Mouse (Mus musculus) lung, embryonic 15.5 days (tissue): ENCODE measurements around the gene Mt3. TPM values are rescaled to one million over a fixed set of nuclear protein-coding genes. Genes with fewer than 3 reads are reported as not detected.
A peak's percentile ranks its signal among the peaks of the same experiment; 100 is the strongest.

Source experiments
- ATAC-seq: fragments of 200-750 bp; cut with Nextera tagmentation; 2 replicates; pipeline ENCODE4 v1.8.0; 2017; ENCODE audit warnings: moderate number of reproducible peaks, borderline replicate concordance; ENCODE audit not compliant: low FRiP score, low TSS enrichment; ENCODE audit errors: extremely low read depth
- H3K27ac ChIP-seq: fragments of 300-500 bp; sonication (generic); 2 replicates; pipeline ENCODE4 v1.5.1; 2015; ENCODE audit warnings: moderate library complexity, mild to moderate bottlenecking, inconsistent platforms
- H3K27me3 ChIP-seq: fragments of 300-500 bp; sonication (generic); 2 replicates; pipeline ENCODE4 v1.6.1; 2015; ENCODE audit warnings: inconsistent platforms
- H3K36me3 ChIP-seq: fragments of 300-500 bp; sonication (generic); 2 replicates; pipeline ENCODE4 v1.6.1; 2015; ENCODE audit warnings: inconsistent platforms
- H3K4me1 ChIP-seq: fragments of 300-500 bp; sonication (generic); 2 replicates; pipeline ENCODE4 v1.6.1; 2015; ENCODE audit warnings: inconsistent platforms
- H3K4me2 ChIP-seq: fragments of 300-500 bp; sonication (generic); 2 replicates; pipeline ENCODE4 v1.6.1; 2015; ENCODE audit warnings: inconsistent platforms, mild to moderate bottlenecking, moderate library complexity
- H3K4me3 ChIP-seq: fragments of 300-500 bp; sonication (generic); 2 replicates; pipeline ENCODE4 v1.5.1; 2015; ENCODE audit warnings: mild to moderate bottlenecking, inconsistent platforms
- H3K9ac ChIP-seq: fragments of 300-500 bp; sonication (generic); 2 replicates; pipeline ENCODE4 v1.6.1; 2015; ENCODE audit warnings: inconsistent platforms
- H3K9me3 ChIP-seq: fragments of 300-500 bp; sonication (generic); 2 replicates; pipeline ENCODE4 v1.6.1; 2016; ENCODE audit warnings: inconsistent platforms
- WGBS: fragments of 180-500 bp; shearing (Covaris S2); methylation state at CpG from one replicate; pipeline ENCODE4 v1.1.7; 2015; 5-methylcytosine and 5-hydroxymethylcytosine counted together
- polyA plus RNA-seq: library from polyadenylated mRNA; unstranded; fragments of >200 nt; fragmentation: Nextera tagmentation; extraction: Ambion mirVana; gene quantifications from 2 replicates; pipeline ENCODE4 v1.2.1, GENCODE M21; 2015

Gene Mt3
- polyA plus RNA-seq, 1 experiment from 2014 or later = 5.5 TPM

DNA sequence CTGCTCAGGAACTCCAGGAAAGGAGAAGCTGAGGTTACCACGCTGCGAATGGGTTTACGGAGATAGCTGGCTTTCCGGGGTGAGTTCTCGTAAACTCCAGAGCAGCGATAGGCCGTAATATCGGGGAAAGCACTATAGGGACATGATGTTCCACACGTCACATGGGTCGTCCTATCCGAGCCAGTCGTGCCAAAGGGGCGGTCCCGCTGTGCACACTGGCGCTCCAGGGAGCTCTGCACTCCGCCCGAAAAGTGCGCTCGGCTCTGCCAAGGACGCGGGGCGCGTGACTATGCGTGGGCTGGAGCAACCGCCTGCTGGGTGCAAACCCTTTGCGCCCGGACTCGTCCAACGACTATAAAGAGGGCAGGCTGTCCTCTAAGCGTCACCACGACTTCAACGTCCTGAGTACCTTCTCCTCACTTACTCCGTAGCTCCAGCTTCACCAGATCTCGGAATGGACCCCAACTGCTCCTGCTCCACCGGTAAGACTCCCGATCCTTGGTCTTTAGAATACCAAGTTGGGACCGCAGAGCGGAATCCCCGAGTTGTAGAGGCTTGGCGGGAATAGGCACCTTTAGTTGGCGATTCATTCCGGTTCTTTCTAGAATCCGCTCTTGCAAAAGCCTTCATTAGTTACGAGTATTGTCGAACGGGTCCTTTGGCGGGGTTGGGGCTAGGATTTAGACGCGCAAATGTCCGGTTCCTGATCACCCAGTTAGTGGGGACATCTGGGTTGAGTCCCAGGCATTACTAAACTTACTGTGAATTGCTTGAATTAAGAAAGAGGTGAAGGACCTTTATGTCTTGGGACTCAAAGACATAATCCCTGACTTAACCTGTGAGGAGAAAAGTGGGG is 26.7 kb downstream of the Mt3 start, which contains the start of gene Mt1:
TSS of gene Mt1 (plus strand) at position 226 of the 856 bp plus-strand sequence.
- no peaks in the 10 kb centered on the region for H3K36me3 ChIP-seq
- WGBS = under 1% methylated on average over 50 of the region's 50 CpGs
- peak; percentile 91 for ATAC-seq
- peak within 1 kb of the TSS; percentile 81 for H3K4me2 ChIP-seq
- peak within 1 kb of the TSS; percentile 48 for H3K4me3 ChIP-seq
- no peaks in the 10 kb centered on the region for H3K9me3 ChIP-seq
- H3K9ac ChIP-seq = peak within 1 kb of the TSS; percentile 44
- H3K27me3 ChIP-seq = peaks cover 92% of the 10 kb centered on the region
- peaks cover 24% of the 10 kb centered on the region for H3K4me1 ChIP-seq
- peak within 1 kb of the TSS; percentile 14; the same call in 1 of the 2 replicates for H3K27ac ChIP-seq

GRCm38 (mm10) chr8:94179713-94180560 is 27.5 kb downstream of the Mt3 start:
- ATAC-seq = no peak
- Histone ChIP-seq H3K4me1 (peaks cover 30% of the 10 kb centered on the region), H3K4me2 (peak overlapping the region; percentile 81), H3K27ac (no peak overlapping the region), H3K9ac (peak overlapping the region; percentile 44), H3K36me3 (no peaks in the 10 kb centered on the region), H3K4me3 (peak overlapping the region; percentile 48), H3K9me3 (no peaks in the 10 kb centered on the region), H3K27me3 (peaks cover 91% of the 10 kb centered on the region)
- 6% methylated on average over 25 of the region's 25 CpGs for WGBS

DNA sequence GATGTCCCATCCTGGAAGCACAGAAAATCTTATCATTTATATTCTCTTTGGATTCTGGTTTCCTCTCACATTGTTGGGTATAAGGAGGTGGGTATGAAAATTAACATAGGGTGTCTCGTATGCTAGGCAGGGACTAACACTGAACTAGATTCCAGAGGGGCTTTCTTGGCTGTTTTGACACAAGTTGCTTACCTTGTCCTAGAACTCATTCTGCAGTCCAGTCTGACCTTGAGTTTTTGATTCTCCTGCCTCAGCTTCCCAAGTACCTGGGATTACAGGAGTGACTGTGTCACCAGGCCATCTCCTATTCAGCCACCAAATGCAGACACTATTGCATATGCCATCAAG is 28.1 kb downstream of the Mt3 start:
- no peak for ATAC-seq
- Histone ChIP-seq H3K4me2 (peak overlapping the region; percentile 81; the same call in 1 of the 2 replicates), H3K9me3 (no peaks in the 10 kb centered on the region), H3K4me1 (peaks cover 30% of the 10 kb centered on the region), H3K9ac (no peak overlapping the region), H3K36me3 (no peaks in the 10 kb centered on the region), H3K27me3 (peaks cover 88% of the 10 kb centered on the region), H3K4me3 (no peak overlapping the region), H3K27ac (no peak overlapping the region)
- 75% methylated on average over 1 of the region's 1 CpGs for WGBS

GRCm38 (mm10) chr8:94182055-94182929 is 29.9 kb downstream of the Mt3 start:
- no peaks in the 10 kb centered on the region for H3K36me3 ChIP-seq
- peaks cover 41% of the 10 kb centered on the region for H3K4me1 ChIP-seq
- 57% methylated on average over 13 of the region's 13 CpGs for WGBS
- H3K9me3 ChIP-seq = no peaks in the 10 kb centered on the region
- H3K27ac ChIP-seq = peak overlapping the region; percentile 56; the same call in 1 of the 2 replicates
- no peak for ATAC-seq
- H3K9ac ChIP-seq = no peak overlapping the region
- H3K4me2 ChIP-seq = peak overlapping the region; percentile 57
- peaks cover 88% of the 10 kb centered on the region for H3K27me3 ChIP-seq
- peak overlapping the region; percentile 23 for H3K4me3 ChIP-seq

DNA sequence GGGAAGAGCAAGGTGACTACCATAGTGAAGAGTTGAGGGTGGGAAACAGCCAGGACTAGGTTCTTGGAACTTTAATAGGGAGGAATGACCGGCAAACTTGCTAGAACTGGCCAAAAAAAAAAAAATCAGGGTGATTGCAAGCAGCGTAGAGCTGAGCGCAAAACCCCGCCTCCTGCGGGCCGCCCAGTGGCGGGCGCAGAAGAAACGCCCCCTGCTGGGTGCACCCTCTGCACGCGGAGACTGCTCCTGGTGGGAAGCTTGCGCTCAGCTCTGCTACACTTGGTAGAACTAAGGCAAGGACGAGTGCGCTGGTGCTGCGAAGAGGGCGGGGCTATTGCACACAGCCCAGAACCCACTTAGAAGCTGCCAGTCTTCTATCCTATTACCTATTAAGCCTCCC is 30.7 kb downstream of the Mt3 start:
- under 1% methylated on average over 16 of the region's 16 CpGs for WGBS
- Histone ChIP-seq H3K9ac (no peak overlapping the region), H3K4me1 (peaks cover 45% of the 10 kb centered on the region), H3K27ac (peak overlapping the region; percentile 56), H3K36me3 (no peaks in the 10 kb centered on the region), H3K27me3 (peaks cover 88% of the 10 kb centered on the region), H3K4me3 (peak overlapping the region; percentile 23), H3K4me2 (peak overlapping the region; percentile 57), H3K9me3 (no peaks in the 10 kb centered on the region)
- peak; percentile 78 for ATAC-seq

DNA sequence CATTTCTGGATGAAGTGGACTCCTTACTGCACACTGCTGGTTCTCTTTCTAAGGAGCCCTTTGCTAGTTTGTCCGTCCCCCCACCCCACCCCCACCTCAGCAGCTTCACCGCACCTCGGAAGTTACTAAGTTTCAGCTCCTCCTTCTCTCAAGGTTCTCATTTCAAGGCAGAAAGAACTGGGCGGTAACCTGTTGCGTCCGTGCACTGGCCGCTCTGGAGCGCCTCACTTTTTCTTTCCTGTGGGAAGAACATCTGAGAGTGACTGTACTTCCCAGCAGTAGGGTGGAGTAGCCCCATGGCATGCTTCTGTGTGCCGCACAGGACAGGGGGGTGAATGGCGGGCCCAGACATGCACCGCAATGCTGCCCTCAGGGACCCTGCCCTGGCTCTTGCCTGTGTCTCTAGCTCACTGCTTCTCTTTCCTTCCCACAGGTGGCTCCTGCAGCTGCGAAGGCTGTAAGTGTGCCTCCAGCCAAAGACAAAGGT is 32.0 kb downstream of the Mt3 start:
- H3K4me3 ChIP-seq = no peak overlapping the region
- 24% methylated on average over 12 of the region's 12 CpGs for WGBS
- ATAC-seq = no peak
- no peaks in the 10 kb centered on the region for H3K36me3 ChIP-seq
- peak overlapping the region; percentile 56 for H3K27ac ChIP-seq
- peaks cover 44% of the 10 kb centered on the region for H3K4me1 ChIP-seq
- H3K4me2 ChIP-seq = 0 out of 2 replicates have a peak overlapping the region, but pooled peaks have one; percentile 15
- H3K9ac ChIP-seq = no peak overlapping the region
- no peaks in the 10 kb centered on the region for H3K9me3 ChIP-seq
- H3K27me3 ChIP-seq = peaks cover 78% of the 10 kb centered on the region

- peaks cover 64% of the 10 kb centered on the region for H3K27me3 ChIP-seq
- H3K27ac ChIP-seq = no peak overlapping the region
- WGBS = 61% methylated on average over 6 of the region's 6 CpGs
- H3K4me1 ChIP-seq = peaks cover 39% of the 10 kb centered on the region
- H3K4me2 ChIP-seq = no peak overlapping the region
- no peak overlapping the region for H3K4me3 ChIP-seq
- no peak for ATAC-seq
- H3K9ac ChIP-seq = no peak overlapping the region
- no peaks in the 10 kb centered on the region for H3K9me3 ChIP-seq
- H3K36me3 ChIP-seq = no peaks in the 10 kb centered on the region
Measured at GRCm38 (mm10) chr8:94185791-94186190, 33.4 kb downstream of the Mt3 start.

DNA sequence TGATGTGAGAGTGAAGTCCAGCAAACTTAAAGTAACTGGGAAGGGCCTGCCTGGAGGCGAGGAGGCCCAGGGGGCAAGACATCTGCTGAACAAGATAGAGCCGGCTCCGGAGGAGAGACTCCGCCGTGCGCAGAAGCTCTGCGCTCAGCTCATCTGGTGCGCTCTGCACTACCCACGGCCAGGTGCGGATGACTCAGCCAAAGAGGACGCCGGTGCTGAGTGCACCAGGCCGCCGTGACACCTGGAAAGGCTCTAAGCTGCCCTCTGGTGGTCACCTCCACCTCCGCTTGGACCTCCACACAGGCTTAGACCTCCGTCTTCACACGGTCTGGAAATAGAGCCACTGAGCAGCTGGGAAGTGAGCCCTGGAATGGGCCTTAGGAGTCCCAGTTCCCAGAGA is 34.1 kb downstream of the Mt3 start:
- H3K9ac ChIP-seq = no peak overlapping the region
- peak; percentile 70; the same call in 1 of the 2 replicates for ATAC-seq
- peaks cover 47% of the 10 kb centered on the region for H3K4me1 ChIP-seq
- no peaks in the 10 kb centered on the region for H3K9me3 ChIP-seq
- no peak overlapping the region for H3K4me3 ChIP-seq
- H3K27me3 ChIP-seq = peaks cover 61% of the 10 kb centered on the region
- no peak overlapping the region for H3K27ac ChIP-seq
- H3K4me2 ChIP-seq = peak overlapping the region; percentile 38
- no peaks in the 10 kb centered on the region for H3K36me3 ChIP-seq
- WGBS = 2% methylated on average over 17 of the region's 17 CpGs

GRCm38 (mm10) chr8:94187290-94188002 is 35.0 kb downstream of the Mt3 start:
- 38% methylated on average over 21 of the region's 21 CpGs for WGBS
- H3K27me3 ChIP-seq = peaks cover 53% of the 10 kb centered on the region
- no peak overlapping the region for H3K27ac ChIP-seq
- ATAC-seq = no peak
- peak overlapping the region; percentile 38; the same call in 1 of the 2 replicates for H3K4me2 ChIP-seq
- H3K36me3 ChIP-seq = no peaks in the 10 kb centered on the region
- H3K9ac ChIP-seq = no peak overlapping the region
- H3K4me3 ChIP-seq = no peak overlapping the region
- H3K9me3 ChIP-seq = no peaks in the 10 kb centered on the region
- peaks cover 47% of the 10 kb centered on the region for H3K4me1 ChIP-seq

DNA sequence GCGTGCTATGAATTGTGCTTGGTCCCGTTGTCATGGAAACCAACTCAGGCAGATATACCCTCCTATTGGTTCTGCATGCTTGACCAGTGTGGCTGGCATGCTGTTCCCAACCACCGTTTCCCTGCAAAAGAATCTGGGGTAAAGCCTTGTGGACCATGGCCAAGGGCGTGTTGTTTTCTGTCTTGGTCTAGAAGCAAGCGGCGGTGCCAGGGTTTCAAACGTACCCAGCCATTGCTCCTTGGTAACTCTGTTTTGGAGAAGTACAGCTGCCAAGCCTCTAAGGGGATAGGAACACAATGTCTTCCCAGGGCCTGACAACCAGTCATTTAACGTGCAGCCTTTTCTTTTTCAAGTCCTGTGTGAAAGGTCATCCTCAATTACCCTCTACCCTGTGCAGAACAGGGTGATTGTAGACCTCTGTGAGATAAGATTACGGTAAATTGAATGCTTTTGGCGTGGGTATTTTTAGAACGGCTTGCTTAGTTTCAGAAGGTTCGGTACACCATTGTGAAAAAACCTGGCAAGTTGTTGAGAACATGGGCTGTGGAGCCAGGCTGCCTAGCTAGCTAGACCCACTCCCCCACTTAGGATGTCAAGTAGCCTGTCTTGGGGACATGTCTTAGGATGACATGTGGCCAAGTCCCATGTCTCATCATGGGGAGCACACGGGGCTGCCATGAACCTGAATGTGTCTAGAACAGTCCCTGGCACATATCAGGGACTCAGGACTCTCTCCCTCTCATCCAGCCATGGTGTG is 37.0 kb downstream of the Mt3 start:
- Histone ChIP-seq H3K4me1 (peaks cover 29% of the 10 kb centered on the region), H3K4me2 (no peak overlapping the region), H3K27me3 (peaks cover 33% of the 10 kb centered on the region), H3K27ac (no peak overlapping the region), H3K4me3 (no peak overlapping the region), H3K9ac (no peak overlapping the region), H3K36me3 (no peaks in the 10 kb centered on the region), H3K9me3 (no peaks in the 10 kb centered on the region)
- no peak for ATAC-seq
- 61% methylated on average over 13 of the region's 13 CpGs for WGBS
